Mouse (Mus musculus): Measurements from ENCODE around the gene Llgl2. TPM values are rescaled to one million over a fixed set of nuclear protein-coding genes. Genes with fewer than 3 reads are reported as not detected.

Llgl2 gene
- polyA plus RNA-seq (2012; rRNA removed) = 140 and 268 TPM in 2 replicates

DNA sequence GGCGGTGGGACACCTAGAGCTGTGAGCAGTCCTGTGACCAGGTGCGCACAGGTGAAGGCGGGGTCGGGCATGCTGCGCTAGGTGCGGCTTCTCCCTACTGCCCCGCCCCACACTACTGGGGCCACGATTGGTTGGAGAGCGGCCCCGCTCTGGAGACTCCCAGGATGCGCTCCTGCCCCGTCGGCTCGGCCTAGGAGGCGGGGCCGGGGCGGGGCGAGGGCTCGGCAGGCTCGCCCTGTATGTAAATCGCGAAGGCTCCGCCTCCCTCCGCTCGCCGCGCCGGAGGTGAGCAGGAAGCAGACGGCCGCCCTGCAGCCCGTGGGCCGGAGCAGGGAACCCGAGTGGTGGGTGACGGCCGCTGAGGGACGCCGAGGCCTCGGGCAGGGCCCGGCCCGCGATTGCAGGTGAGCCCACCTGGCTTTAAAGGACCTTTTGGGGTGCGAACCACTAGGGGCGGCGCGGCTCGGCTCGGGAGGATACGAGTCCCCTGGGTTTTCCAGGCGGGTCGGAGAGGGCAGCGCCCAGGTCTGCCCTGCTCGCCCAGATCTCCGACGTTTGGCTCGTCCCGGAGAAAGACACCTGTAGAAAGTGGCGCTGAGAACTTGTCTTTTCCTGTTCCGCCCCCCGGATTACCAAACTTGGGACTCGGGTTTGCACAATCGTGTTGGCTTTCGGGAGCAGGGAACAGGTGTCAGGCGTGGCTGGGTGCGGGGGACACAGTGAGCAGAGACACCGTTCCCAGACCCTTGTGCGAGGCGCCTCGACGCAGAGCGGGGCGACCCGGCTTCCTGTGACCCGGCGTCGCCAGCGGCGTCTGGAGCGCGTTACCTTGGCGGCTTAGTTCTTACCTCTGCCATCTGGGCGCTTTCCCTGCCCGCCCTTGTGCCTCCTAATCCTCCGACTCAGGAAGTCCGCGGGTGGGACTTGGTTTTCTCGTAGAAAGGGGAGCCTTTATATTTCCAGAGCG lies at the start of gene Llgl2:
Gene Llgl2, plus strand, starts transcription at position 276 of the 967 bp plus-strand sequence.
- H3K36me3 ChIP-seq (ENCODE audit: control insufficient read depth, insufficient read depth, low read length) = peaks cover 18% of the 10 kb centered on the region
- under 1% methylated on average over 87 of the region's 87 CpGs for WGBS
- peak within 1 kb of the TSS; percentile 80 for H3K4me3 ChIP-seq (ENCODE audit: low read depth, low read length)
- no peaks in the 10 kb centered on the region for H3K27me3 ChIP-seq (ENCODE audit: control insufficient read depth, insufficient read depth, low read length)
- peak; percentile 83 for TF ChIP-seq POLR2A (IDR thresholded peaks at IDR 0.05; ENCODE audit: low read depth, low read length)
- no peak for TF ChIP-seq CTCF (IDR thresholded peaks at IDR 0.05; ENCODE audit: extremely low read depth, insufficient read length, insufficient replicate concordance, low read depth, low read length)
- peaks cover 11% of the 10 kb centered on the region for H3K4me1 ChIP-seq (ENCODE audit: control insufficient read depth, insufficient read depth, insufficient read length, low read length)
- peak within 1 kb of the TSS; percentile 91 for H3K27ac ChIP-seq (ENCODE audit: insufficient read depth, low read depth, low read length)

DNA sequence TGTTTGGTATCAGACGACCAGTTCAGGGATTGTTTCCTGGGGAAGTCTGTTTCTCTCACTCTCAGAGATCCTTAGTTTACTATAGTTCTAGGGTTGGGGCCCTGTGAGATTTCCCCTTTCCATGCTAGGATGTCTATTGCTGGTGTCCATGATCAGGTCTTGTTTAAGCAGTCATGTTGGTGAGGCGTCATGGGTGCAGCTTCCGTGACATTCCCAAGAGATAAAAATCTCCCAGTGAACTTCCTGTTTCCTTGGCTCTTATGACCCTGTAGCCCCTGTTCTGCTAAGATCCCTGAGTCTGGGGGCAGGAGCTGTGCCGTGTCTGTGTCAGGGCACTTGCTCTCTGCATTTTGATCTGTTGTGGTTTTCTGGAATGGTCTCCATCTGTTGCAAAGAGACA lies 49.2 kb upstream of the Llgl2 start:
- no peaks in the 10 kb centered on the region for H3K27me3 ChIP-seq (ENCODE audit: control insufficient read depth, insufficient read depth, low read length)
- H3K27ac ChIP-seq (ENCODE audit: insufficient read depth, low read depth, low read length) = no peak overlapping the region
- H3K36me3 ChIP-seq (ENCODE audit: control insufficient read depth, insufficient read depth, low read length) = no peaks in the 10 kb centered on the region
- peaks cover 16% of the 10 kb centered on the region for H3K4me1 ChIP-seq (ENCODE audit: control insufficient read depth, insufficient read depth, insufficient read length, low read length)
- WGBS = 73% methylated on average over 4 of the region's 4 CpGs
- no peak for TF ChIP-seq POLR2A (IDR thresholded peaks at IDR 0.05; ENCODE audit: low read depth, low read length)
- TF ChIP-seq CTCF (IDR thresholded peaks at IDR 0.05; ENCODE audit: extremely low read depth, insufficient read length, insufficient replicate concordance, low read depth, low read length) = no peak
- H3K4me3 ChIP-seq (ENCODE audit: low read depth, low read length) = no peak overlapping the region

DNA sequence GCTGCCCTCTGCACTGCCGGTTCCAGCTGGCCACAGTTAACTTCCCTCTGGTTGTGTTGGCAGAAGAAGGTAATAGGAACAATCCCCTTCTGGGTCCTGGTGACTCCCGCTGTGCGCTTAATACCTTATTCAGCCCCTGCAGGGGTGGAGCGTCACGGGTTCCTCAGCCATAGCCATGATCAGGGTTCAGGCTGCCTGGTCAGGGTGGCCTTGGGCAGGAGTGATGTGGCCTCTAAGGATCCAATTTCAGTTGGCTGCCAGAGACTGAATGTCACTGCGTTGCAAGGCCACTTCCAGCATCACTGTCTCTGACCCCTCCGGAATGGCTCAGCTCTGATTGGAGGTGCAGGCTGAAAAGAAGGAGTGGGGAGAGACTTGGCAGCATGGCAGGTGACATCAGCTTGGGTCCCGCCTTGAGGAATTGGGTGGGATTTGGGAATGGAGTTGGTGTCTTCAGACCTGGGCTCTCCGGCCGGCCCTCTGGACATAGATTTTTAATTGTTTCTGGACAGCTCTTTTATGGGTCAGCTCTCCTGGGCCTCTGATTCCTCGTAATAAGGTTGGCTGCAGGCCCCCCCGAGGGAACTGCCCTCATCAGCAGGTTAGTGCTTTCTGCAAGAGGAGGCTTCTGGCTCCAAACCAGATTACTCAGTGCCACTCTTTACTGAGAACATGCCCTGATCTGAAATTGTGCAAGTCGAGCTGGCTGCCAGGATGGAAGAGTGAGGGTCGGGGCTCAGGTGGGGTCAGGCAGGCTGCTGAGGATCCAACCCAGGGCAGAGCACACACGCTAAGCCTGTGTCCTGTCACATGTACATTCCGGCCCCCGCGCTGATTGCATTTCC lies 47.8 kb upstream of the Llgl2 start:
- TF ChIP-seq CTCF (IDR thresholded peaks at IDR 0.05; ENCODE audit: extremely low read depth, insufficient read length, insufficient replicate concordance, low read depth, low read length) = no peak
- TF ChIP-seq POLR2A (IDR thresholded peaks at IDR 0.05; ENCODE audit: low read depth, low read length) = no peak
- 76% methylated on average over 18 of the region's 18 CpGs for WGBS
- Histone ChIP-seq H3K36me3 (ENCODE audit: control insufficient read depth, insufficient read depth, low read length) (no peaks in the 10 kb centered on the region), H3K27ac (ENCODE audit: insufficient read depth, low read depth, low read length) (no peak overlapping the region), H3K4me1 (ENCODE audit: control insufficient read depth, insufficient read depth, insufficient read length, low read length) (peaks cover 25% of the 10 kb centered on the region), H3K4me3 (ENCODE audit: low read depth, low read length) (no peak overlapping the region), H3K27me3 (ENCODE audit: control insufficient read depth, insufficient read depth, low read length) (no peaks in the 10 kb centered on the region)

DNA sequence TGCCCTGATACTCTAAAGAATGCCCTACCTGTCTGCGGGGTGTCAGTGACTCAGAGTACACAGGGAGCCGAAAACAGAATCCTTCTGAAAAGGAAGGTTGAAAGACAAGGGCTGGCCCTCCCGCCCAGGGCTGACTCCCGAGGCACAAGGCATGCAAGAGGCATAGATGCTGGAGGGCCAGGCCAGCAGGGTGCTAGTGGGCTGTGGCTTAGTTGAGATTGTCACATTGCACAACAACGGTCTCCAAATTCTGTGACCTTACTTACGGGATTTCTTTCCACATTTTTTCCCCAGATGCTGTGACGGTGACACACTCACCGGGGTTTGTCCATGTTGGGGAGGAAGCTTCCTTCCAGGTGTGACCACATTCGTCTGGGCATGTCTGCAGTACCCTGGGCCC lies 46.9 kb upstream of the Llgl2 start:
- WGBS = 73% methylated on average over 9 of the region's 9 CpGs
- no peaks in the 10 kb centered on the region for H3K27me3 ChIP-seq (ENCODE audit: control insufficient read depth, insufficient read depth, low read length)
- TF ChIP-seq CTCF (IDR thresholded peaks at IDR 0.05; ENCODE audit: extremely low read depth, insufficient read length, insufficient replicate concordance, low read depth, low read length) = no peak
- no peak for TF ChIP-seq POLR2A (IDR thresholded peaks at IDR 0.05; ENCODE audit: low read depth, low read length)
- H3K4me3 ChIP-seq (ENCODE audit: low read depth, low read length) = no peak overlapping the region
- no peak overlapping the region for H3K27ac ChIP-seq (ENCODE audit: insufficient read depth, low read depth, low read length)
- H3K36me3 ChIP-seq (ENCODE audit: control insufficient read depth, insufficient read depth, low read length) = no peaks in the 10 kb centered on the region
- H3K4me1 ChIP-seq (ENCODE audit: control insufficient read depth, insufficient read depth, insufficient read length, low read length) = peaks cover 25% of the 10 kb centered on the region

DNA sequence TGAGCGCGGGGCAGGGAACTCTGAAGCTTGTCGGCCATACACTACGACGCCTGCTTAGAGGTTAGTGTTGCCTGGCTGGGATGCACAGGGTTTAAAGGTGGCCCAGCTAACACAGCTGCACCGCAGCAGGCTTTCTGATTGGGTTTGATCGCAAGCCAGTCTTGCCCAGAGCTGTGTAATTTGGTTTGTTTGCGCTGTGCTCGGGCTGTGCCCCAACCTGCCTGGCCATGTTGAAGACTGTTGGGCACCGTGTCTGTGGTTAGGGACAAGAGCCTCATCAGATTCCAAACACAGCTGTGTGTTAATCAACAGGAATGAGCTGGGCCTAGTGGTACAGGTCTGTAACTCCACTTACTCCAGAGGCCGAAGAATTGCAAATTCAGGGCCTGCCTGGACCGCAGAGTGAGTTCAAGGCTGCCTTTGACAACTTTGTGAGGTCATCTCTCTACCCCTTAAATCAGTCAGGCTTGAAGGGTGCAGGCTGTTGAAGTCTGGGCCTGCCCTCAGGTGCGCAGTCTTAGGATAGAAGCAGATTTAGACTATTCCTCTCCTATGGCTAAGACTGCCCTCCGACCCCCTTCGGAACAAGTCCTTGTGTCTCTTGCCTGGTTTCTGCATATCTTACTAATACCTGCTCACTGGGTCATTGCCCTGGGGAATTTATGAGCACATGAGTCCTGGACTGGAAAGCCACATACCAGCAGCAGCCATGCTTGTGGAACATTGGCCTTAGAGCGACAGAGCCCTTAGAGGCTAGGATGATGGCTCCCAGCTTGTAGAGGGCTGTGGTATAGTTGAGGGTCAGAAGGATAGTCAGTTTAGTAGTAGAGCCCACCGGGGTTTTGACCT lies 46.1 kb upstream of the Llgl2 start:
- peak; percentile 13; the same call in 1 of the 2 replicates for TF ChIP-seq CTCF (IDR thresholded peaks at IDR 0.05; ENCODE audit: extremely low read depth, insufficient read length, insufficient replicate concordance, low read depth, low read length)
- no peak for TF ChIP-seq POLR2A (IDR thresholded peaks at IDR 0.05; ENCODE audit: low read depth, low read length)
- 54% methylated on average over 17 of the region's 17 CpGs for whole genome bisulfite sequencing
- H3K27me3 ChIP-seq (ENCODE audit: control insufficient read depth, insufficient read depth, low read length) = no peaks in the 10 kb centered on the region
- H3K27ac ChIP-seq (ENCODE audit: insufficient read depth, low read depth, low read length) = no peak overlapping the region
- H3K4me1 ChIP-seq (ENCODE audit: control insufficient read depth, insufficient read depth, insufficient read length, low read length) = peaks cover 25% of the 10 kb centered on the region
- H3K4me3 ChIP-seq (ENCODE audit: low read depth, low read length) = no peak overlapping the region
- H3K36me3 ChIP-seq (ENCODE audit: control insufficient read depth, insufficient read depth, low read length) = no peaks in the 10 kb centered on the region

DNA sequence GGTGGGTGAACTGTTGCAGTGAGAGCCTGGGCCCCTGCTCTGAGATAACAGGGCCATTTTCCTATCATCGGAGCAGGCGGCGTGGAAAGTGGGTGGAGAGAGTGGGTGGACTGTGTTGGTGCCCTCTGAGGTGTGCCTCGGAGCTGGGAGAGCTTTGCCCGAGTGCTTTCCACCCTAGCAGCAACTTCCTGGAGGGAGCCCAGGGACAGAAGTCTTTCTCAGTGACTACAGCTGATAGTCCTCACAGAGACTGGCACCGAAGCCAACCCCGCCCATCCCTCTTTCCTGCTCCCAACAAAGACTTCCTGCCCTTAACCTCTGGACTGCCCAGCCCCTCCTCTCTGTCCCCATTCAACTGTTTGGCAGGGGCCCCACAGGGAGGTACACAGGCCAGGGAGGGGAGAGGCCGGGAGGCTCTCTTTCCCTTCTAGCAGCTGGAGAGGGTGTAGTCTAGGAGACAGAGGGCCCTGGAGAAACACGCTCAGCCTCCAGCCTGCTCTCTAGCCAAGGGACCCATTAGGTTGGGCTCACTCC lies 44.7 kb upstream of the Llgl2 start:
- peaks cover 25% of the 10 kb centered on the region for H3K4me1 ChIP-seq (ENCODE audit: control insufficient read depth, insufficient read depth, insufficient read length, low read length)
- H3K27me3 ChIP-seq (ENCODE audit: control insufficient read depth, insufficient read depth, low read length) = no peaks in the 10 kb centered on the region
- H3K27ac ChIP-seq (ENCODE audit: insufficient read depth, low read depth, low read length) = peak overlapping the region; percentile 99
- 11% methylated on average over 9 of the region's 9 CpGs for WGBS
- no peaks in the 10 kb centered on the region for H3K36me3 ChIP-seq (ENCODE audit: control insufficient read depth, insufficient read depth, low read length)
- no peak overlapping the region for H3K4me3 ChIP-seq (ENCODE audit: low read depth, low read length)
- TF ChIP-seq POLR2A (IDR thresholded peaks at IDR 0.05; ENCODE audit: low read depth, low read length) = peak; percentile 39; the same call in 1 of the 2 replicates
- TF ChIP-seq CTCF (IDR thresholded peaks at IDR 0.05; ENCODE audit: extremely low read depth, insufficient read length, insufficient replicate concordance, low read depth, low read length) = no peak
